Mouse (Mus musculus) liver, embryonic 16.5 days (tissue): ENCODE data around the gene Snupn. TPM values are rescaled to one million over a fixed set of nuclear protein-coding genes. Genes with fewer than 3 reads are reported as not detected.
A peak's percentile ranks its signal among the peaks of the same experiment; 100 is the strongest.
"Not testable (repeated sequence)": the region's sequence is repeated elsewhere in the genome, so short reads cannot be mapped to it uniquely, and the experiment has no call there.

Source experiments
- ATAC-seq: fragments of 200-750 bp; cut with Nextera tagmentation; 2 replicates; pipeline ENCODE4 v1.8.0; 2017; ENCODE audit warnings: low read depth, mild to moderate bottlenecking, moderate number of reproducible peaks, moderate library complexity
- H3K27ac ChIP-seq: fragments of 300-500 bp; sonication (generic); 2 replicates; pipeline ENCODE4 v1.5.1; 2014; ENCODE audit warnings: mild to moderate bottlenecking, low read length
- H3K27me3 ChIP-seq: fragments of 300-500 bp; sonication (generic); 2 replicates; pipeline ENCODE4 v1.6.1; 2014; ENCODE audit warnings: low read depth, low read length, mixed read lengths; ENCODE audit not compliant: control insufficient read depth, insufficient read depth
- H3K36me3 ChIP-seq: fragments of 300-500 bp; sonication (generic); 2 replicates; pipeline ENCODE4 v1.6.1; 2014; ENCODE audit warnings: mild to moderate bottlenecking; ENCODE audit not compliant: control insufficient read depth, insufficient read depth
- H3K4me1 ChIP-seq: fragments of 300-500 bp; sonication (generic); 2 replicates; pipeline ENCODE4 v1.6.1; 2014; ENCODE audit warnings: low read depth, low read length, mixed read lengths; ENCODE audit not compliant: control insufficient read depth
- H3K4me2 ChIP-seq: fragments of 300-500 bp; sonication (generic); 2 replicates; pipeline ENCODE4 v1.6.1; 2014; ENCODE audit warnings: low read depth, low read length, mixed read lengths
- H3K4me3 ChIP-seq: fragments of 300-500 bp; sonication (generic); 2 replicates; pipeline ENCODE4 v1.5.1; 2014; ENCODE audit warnings: low read depth, mild to moderate bottlenecking, low read length
- H3K9ac ChIP-seq: fragments of 300-500 bp; sonication (generic); 2 replicates; pipeline ENCODE4 v1.6.1; 2014; ENCODE audit warnings: low read depth, low read length
- H3K9me3 ChIP-seq: fragments of 300-500 bp; sonication (generic); replicated peaks from 2 replicates; pipeline ENCODE4 v1.6.1; 2016; ENCODE audit warnings: low read length; ENCODE audit not compliant: control insufficient read depth
- WGBS: fragments of 180-500 bp; shearing (Covaris S2); extraction: QIAGEN DNeasy Blood & Tissue Kit; methylation state at CpG from one replicate; pipeline ENCODE4 v1.1.7; 2014; ENCODE audit not compliant: insufficient replicate concordance; 5-methylcytosine and 5-hydroxymethylcytosine counted together
- polyA plus RNA-seq: library from polyadenylated mRNA; unstranded; fragments of >200 nt; fragmentation: Nextera tagmentation; extraction: Ambion mirVana; gene quantifications from 2 replicates; pipeline ENCODE4 v1.2.1, GENCODE M21; 2015

The Snupn gene
- polyA plus RNA-seq, 1 experiment from 2014 or later: 7.1 TPM

DNA sequence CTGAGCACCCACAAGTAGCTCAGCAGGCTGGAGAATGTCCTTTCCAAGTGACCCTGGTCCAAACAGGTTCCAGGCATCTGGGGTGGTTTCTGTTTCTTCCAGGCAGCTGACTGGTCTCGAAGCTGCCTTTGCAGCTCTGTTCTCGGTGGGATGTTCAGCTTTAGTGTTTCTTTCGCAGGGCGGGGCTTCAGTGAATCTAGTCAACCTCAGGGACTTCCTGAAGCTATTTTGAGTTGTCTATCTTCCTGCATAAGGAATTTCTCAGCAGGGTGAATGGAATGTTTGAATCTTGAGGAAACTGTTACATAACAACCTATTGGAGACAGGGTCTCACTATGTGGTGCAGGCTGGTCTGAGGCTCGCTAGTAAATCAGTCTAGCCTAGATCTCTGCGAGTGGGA, 29.5 kb downstream of the Snupn start:
- no peak for ATAC-seq
- 83% methylated on average over 6 of the region's 6 CpGs for WGBS
- no peak overlapping the region for H3K4me2 ChIP-seq
- no peak overlapping the region for H3K4me3 ChIP-seq
- H3K9ac ChIP-seq: no peak overlapping the region
- no peaks in the 10 kb centered on the region for H3K9me3 ChIP-seq
- H3K36me3 ChIP-seq: no peaks in the 10 kb centered on the region
- H3K27ac ChIP-seq: no peak overlapping the region
- no peaks in the 10 kb centered on the region for H3K27me3 ChIP-seq
- no peaks in the 10 kb centered on the region for H3K4me1 ChIP-seq

DNA sequence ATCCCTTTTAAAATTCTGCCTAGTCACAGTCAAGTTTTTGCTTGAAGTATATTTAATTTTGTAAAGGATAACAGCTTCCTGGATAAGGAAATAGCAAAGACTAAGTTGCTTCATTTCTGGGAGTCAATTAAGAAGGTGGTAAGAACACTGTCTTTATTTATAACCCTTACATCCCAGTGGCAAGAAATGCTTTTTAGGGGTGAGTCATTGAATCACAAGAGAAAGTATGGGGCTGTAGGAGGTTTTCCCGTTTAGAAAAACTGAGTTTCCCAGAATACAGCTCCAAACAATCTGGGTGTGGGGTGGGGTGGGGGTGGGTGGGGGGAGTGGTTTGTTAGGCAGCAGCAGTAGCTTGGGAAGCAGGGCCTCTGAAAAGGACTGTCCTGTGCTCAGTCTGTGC, 30.8 kb downstream of the Snupn start:
- no peaks in the 10 kb centered on the region for H3K9me3 ChIP-seq
- H3K4me1 ChIP-seq: no peaks in the 10 kb centered on the region
- no peaks in the 10 kb centered on the region for H3K36me3 ChIP-seq
- WGBS: 62% methylated on average over 1 of the region's 1 CpGs
- H3K27me3 ChIP-seq: no peaks in the 10 kb centered on the region
- no peak overlapping the region for H3K4me3 ChIP-seq
- ATAC-seq: no peak
- H3K27ac ChIP-seq: no peak overlapping the region
- H3K9ac ChIP-seq: no peak overlapping the region
- no peak overlapping the region for H3K4me2 ChIP-seq

DNA sequence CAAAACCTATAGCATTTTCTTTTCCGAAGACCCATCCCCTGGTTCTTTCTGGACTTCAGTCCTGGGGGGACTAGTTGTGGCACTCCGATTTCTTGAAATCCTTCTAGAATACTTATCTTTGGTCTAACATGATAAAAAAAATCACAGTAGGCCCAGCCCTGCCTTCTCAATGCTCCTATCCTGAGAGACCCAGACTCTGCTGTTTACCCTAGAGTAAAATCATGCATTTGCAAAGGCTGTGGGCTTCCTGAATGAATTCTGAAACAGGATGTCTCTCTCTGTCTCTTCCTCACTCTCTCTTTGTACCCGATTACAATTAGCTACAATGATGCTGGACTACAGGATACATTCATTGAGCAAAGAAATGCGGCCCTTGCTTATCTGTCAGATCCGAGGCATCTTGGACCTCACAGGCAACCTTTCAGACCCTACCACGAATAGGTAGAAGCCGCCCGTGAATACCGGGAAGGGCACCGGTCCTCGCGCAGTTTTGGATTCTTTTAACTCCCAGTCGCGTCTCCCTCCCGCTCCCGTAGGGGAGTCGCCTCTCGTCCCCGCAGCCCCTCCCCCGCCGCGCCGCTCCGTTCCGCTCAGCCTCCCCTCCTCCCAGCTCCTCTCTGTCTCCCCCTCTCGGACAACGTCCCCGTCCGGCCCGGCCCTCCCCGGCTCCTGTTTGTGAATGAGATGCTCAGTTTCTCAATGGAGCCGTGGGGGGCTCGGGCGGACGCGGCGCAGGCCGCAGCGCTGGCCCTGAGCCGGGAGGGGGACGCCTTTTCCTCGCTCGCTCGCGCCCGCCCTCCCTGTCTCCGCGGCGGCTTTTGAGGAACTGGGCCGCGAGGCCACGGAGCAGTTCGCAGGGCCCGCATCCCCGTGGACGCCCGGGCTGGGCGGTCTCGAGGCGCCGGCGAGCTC, 43.9 kb downstream of the Snupn start, which contains the start of gene Ptpn9:
Ptpn9 (plus strand) TSS at position 638 of the 912 bp plus-strand sequence.
- WGBS: 2% methylated on average over 61 of the region's 62 CpGs

DNA sequence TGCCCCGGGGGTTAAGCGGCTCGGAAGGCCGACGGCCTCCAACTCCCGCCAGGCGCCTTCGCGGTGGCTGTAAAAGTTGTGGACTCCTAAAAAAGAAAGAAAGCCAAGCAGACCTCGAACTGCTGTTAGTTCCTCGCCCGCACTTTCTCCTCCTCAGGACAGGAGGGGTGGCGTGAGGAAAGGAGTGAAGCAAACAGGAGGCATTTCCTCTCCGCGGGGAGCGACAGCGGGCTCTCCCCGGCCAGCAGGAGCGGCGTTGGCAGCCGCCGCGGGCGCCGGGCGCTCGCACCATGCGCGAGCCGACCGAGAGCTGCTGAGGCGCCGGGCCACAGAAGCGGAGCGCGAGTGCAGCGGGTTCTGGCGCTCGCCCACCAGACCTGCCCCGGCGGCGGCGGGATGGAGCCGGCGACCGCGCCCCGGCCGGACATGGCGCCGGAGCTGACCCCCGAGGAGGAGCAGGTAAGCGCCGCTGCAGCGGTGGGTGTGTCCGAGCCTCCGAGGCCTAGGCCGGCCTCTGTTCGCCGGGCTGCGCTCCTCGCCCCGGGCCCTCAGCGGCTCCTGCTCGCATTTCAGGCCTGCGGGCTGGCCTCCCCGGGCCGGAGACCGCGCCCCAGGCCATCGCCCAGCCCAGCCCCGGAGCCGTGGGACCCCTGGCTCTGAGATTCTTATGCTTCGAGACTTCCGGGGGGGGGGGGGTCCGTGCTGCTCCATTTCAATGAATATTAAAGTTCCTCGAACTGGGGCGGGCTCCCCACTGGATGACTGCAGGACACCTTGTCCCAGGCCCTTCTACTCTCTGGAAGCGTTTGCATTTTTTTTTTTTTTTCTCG, 44.7 kb downstream of the Snupn start:
- H3K27ac ChIP-seq: peak overlapping the region; percentile 83

More for the DNA sequence above, 43.9 kb downstream of the Snupn start, which contains the start of gene Ptpn9:
- peaks cover 18% of the 10 kb centered on the region for H3K27me3 ChIP-seq
- H3K4me2 ChIP-seq: peak within 1 kb of the TSS; percentile 90
- H3K9ac ChIP-seq: peak within 1 kb of the TSS; percentile 77
- peak; percentile 85 for ATAC-seq
- peak within 1 kb of the TSS; percentile 83 for H3K27ac ChIP-seq
- H3K4me1 ChIP-seq: peaks cover 8% of the 10 kb centered on the region
- no peaks in the 10 kb centered on the region for H3K9me3 ChIP-seq
- H3K36me3 ChIP-seq: no peaks in the 10 kb centered on the region
- peak within 1 kb of the TSS; percentile 76 for H3K4me3 ChIP-seq

DNA sequence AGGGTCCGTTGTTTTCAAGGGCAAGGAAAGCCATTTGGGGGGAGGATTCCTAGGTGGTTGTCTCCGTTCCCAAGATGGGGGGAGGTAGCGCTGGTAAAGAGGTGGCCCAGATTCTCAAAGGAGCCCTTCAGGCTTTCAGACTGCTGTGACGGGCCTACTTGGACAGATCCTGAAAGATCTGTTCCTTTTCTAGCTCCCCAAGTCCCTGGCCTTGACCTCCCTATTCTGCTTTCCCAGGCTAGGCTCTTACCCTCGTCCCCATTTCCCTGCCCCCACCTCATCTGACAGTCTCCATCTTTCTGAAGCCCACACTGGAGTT, 45.3 kb downstream of the Snupn start:
- whole genome bisulfite sequencing: 2% methylated on average over 5 of the region's 5 CpGs

More for the DNA sequence above, 44.7 kb downstream of the Snupn start:
- WGBS: 0% methylated on average over 66 of the region's 80 CpGs
- Histone ChIP-seq H3K4me2 (peak overlapping the region; percentile 90), H3K27me3 (peaks cover 18% of the 10 kb centered on the region), H3K36me3 (no peaks in the 10 kb centered on the region), H3K4me1 (peaks cover 8% of the 10 kb centered on the region), H3K9ac (peak overlapping the region; percentile 77), H3K4me3 (peak overlapping the region; percentile 76), H3K9me3 (no peaks in the 10 kb centered on the region)
- ATAC-seq: peak; percentile 75

DNA sequence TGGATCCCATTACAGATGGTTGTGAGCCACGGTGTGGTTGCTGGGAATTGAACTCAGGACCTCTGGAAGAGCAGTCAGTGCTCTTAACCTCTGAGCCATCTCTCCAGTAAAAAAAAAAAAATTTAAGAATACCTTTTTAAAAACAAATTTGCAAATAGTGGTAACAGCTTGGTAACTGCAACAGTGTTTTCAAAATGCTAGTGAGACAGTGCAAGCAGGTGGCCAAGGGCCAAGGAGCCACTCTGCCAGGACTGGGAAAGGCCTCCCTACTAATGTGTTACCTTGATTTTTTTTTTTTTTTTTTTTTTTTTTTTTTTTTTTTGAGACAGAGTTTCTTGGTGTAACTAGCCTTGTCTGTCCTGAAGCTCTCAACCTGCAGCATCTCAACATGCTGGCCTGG, 46.5 kb downstream of the Snupn start:
- not testable (repeated sequence) for ATAC-seq, H3K4me3 ChIP-seq, H3K36me3 ChIP-seq, H3K27ac ChIP-seq, H3K9me3 ChIP-seq, H3K9ac ChIP-seq, H3K4me1 ChIP-seq, H3K4me2 ChIP-seq
- peaks cover 18% of the 10 kb centered on the region for H3K27me3 ChIP-seq
- WGBS: 70% methylated on average over 1 of the region's 1 CpGs

More for the DNA sequence above, 45.3 kb downstream of the Snupn start:
- Histone ChIP-seq H3K4me1 (peaks cover 8% of the 10 kb centered on the region), H3K27ac (no peak overlapping the region), H3K9me3 (no peaks in the 10 kb centered on the region), H3K36me3 (no peaks in the 10 kb centered on the region), H3K27me3 (peaks cover 18% of the 10 kb centered on the region), H3K4me2 (peak overlapping the region; percentile 90), H3K9ac (peak overlapping the region; percentile 77), H3K4me3 (peak overlapping the region; percentile 76)
- no peak for ATAC-seq

DNA sequence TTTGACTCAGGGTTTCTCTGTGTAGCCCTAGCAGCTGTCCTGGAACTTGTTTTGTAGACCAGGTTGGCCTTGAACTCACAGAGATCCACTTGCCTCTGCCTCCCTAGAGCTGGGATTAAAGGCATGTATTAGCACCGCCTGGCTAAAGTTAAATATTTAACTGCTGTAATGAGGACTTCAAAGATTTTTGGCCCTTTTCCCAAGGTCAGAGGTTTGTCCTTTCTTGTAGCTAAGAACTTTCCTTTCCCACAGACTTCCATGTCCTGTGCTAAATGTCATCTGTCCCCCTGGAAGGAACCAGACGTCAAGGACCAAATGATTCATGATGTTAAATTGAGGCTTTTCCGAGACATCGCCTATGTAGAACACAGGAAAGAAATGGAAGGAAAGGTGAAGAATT, 52.3 kb downstream of the Snupn start:
- Histone ChIP-seq H3K36me3 (no peaks in the 10 kb centered on the region), H3K4me1 (no peaks in the 10 kb centered on the region; the same call in 1 of the 2 replicates), H3K27ac (no peak overlapping the region), H3K4me2 (no peak overlapping the region), H3K4me3 (no peak overlapping the region), H3K9me3 (no peaks in the 10 kb centered on the region), H3K9ac (no peak overlapping the region), H3K27me3 (no peaks in the 10 kb centered on the region)
- 62% methylated on average over 4 of the region's 4 CpGs for WGBS
- ATAC-seq: no peak

DNA sequence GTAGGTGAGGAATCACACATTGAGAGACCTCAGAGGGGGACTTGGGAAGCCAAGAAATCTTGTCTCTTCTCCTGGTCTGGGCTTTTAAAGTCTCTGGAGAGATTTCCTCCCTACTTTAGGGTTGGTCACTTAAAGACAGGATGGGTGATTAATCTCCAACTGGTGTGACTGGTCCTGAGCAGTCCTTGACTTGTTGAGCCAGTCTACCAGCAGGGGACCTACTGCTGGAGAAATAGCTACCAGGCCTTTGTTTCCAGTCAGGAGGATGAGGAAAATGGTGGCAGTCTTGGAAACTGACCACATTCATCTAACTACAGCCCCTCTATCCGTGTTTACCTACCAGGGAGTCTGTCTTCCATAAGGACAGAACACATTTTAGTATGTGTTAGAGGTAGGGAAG, 61.7 kb downstream of the Snupn start:
- H3K4me3 ChIP-seq: no peak overlapping the region
- ATAC-seq: no peak
- no peak overlapping the region for H3K27ac ChIP-seq
- H3K9me3 ChIP-seq: no peaks in the 10 kb centered on the region
- no peak overlapping the region for H3K4me2 ChIP-seq
- peaks cover 3% of the 10 kb centered on the region; the same call in 1 of the 2 replicates for H3K36me3 ChIP-seq
- no peaks in the 10 kb centered on the region for H3K27me3 ChIP-seq
- H3K4me1 ChIP-seq: no peaks in the 10 kb centered on the region
- WGBS: 42% methylated on average over 1 of the region's 1 CpGs
- no peak overlapping the region for H3K9ac ChIP-seq
